In the genomic region with DNA sequence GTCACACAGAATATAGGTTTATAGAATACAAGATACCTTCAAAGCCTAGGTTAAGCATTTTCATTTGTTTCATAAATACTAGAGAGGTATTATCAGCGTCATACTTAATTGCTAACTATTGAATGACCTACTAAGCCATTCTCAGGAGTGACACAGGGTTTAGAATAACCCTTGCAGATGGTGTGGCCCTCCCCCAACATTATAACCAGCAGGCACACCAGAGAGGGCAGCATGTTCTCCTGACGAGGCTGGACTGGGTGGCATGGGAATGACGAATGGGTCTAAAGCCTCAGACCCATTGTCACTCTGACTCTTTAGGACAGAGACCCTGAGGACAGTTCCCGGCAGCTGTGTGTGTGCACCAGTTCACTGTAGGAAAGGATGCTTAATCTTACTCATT, we compare ENCODE assay signal across 19 mouse cellular contexts.
DNase-seq lines count a peak whose midpoint lies in the region; ATAC-seq lines count a peak whose summit lies in the region.
"Had no signal": no experiment of that assay in that cellular context is flagged by ENCODE, and none has a peak within 500 bp of the region (broad histone marks: within the 10 kb centered on the region; RNA-seq: fewer than 3 reads in every experiment).

No protein-coding gene starts in this region.

- ATAC-seq in embryonic facial prominence, embryonic 14.5 days (ENCODE audit: low read depth): peak; percentile 70; the same call in 1 of the 2 replicates
- ATAC-seq in heart, embryonic 12.5 days (ENCODE audit: insufficient number of reproducible peaks, low FRiP score): no peak
- ATAC-seq: activated CD4-positive, CD25-positive, alpha-beta regulatory T cell, adult 4 months; CD4-positive, CD25-positive, alpha-beta regulatory T cell, adult 4 months; Patski had no signal

- H3K9ac ChIP-seq in embryonic facial prominence, embryonic 14.5 days (ENCODE audit: low read depth, low read length): no peak overlapping the region
- no peak overlapping the region for H3K9ac ChIP-seq in heart, embryonic 12.5 days

- H3K27me3 ChIP-seq in embryonic facial prominence, embryonic 14.5 days (replicated peaks; ENCODE audit: control insufficient read depth, insufficient read depth, low read length): no peaks in the 10 kb centered on the region
- no peaks in the 10 kb centered on the region for H3K27me3 ChIP-seq in embryonic facial prominence, embryonic 10.5 days (replicated peaks; ENCODE audit: low read depth, poor library complexity, severe bottlenecking)
- H3K27me3 ChIP-seq in heart, embryonic 12.5 days (replicated peaks): no peaks in the 10 kb centered on the region
- H3K27me3 ChIP-seq: CH12.LX, Patski had no signal

- no peak overlapping the region for H3K27ac ChIP-seq in embryonic facial prominence, embryonic 14.5 days (replicated peaks; ENCODE audit: low read depth, low read length)
- no peak overlapping the region for H3K27ac ChIP-seq in embryonic facial prominence, embryonic 10.5 days (replicated peaks)
- H3K27ac ChIP-seq in heart, embryonic 12.5 days (ENCODE audit: poor library complexity, severe bottlenecking): no peak overlapping the region

- H3K4me1 ChIP-seq in embryonic facial prominence, embryonic 14.5 days (ENCODE audit: control insufficient read depth, insufficient read depth, low read length): peaks cover 19% of the 10 kb centered on the region
- peaks cover 12% of the 10 kb centered on the region for H3K4me1 ChIP-seq in embryonic facial prominence, embryonic 10.5 days
- 0 out of 2 replicates have a peak, but pooled peaks cover 5% of the 10 kb centered on the region for H3K4me1 ChIP-seq in heart, embryonic 12.5 days (replicated peaks)

- DNase-seq in embryonic facial prominence, embryonic 14.5 days (ENCODE audit: low spot score): no peak
- DNase-seq in embryonic facial prominence, embryonic 10.5 days (ENCODE audit: low spot score): no peak
- DNase-seq in heart, adult 11 months: peak; percentile 83
- DNase-seq: adrenal gland, adult 2 months; adrenal gland, adult 8-10 months; adrenal gland, postnatal 10 days; adrenal gland, postnatal 14 days; adrenal gland, postnatal 25 days; adrenal gland, postnatal 36 days; B cell, adult 2 months; cerebellum, adult 11 months; cerebellum, adult 11-12 months; cerebellum, adult 18-20 months had no signal

- H3K9me3 ChIP-seq in embryonic facial prominence, embryonic 14.5 days (ENCODE audit: control insufficient read depth, low read length): no peaks in the 10 kb centered on the region
- H3K9me3 ChIP-seq in embryonic facial prominence, embryonic 10.5 days: no peaks in the 10 kb centered on the region
- H3K9me3 ChIP-seq in heart, embryonic 12.5 days (replicated peaks): no peaks in the 10 kb centered on the region; the same call in 1 of the 2 replicates

- no peaks in the 10 kb centered on the region for H3K36me3 ChIP-seq in embryonic facial prominence, embryonic 14.5 days (ENCODE audit: control insufficient read depth, insufficient read depth, low read length)
- no peaks in the 10 kb centered on the region for H3K36me3 ChIP-seq in embryonic facial prominence, embryonic 10.5 days (replicated peaks)
- H3K36me3 ChIP-seq in heart, embryonic 12.5 days: no peaks in the 10 kb centered on the region
- H3K36me3 ChIP-seq: G1E had no signal

- H3K4me2 ChIP-seq in embryonic facial prominence, embryonic 14.5 days (ENCODE audit: low read depth, low read length): no peak overlapping the region
- H3K4me2 ChIP-seq in heart, embryonic 12.5 days: no peak overlapping the region

- H3K4me3 ChIP-seq in embryonic facial prominence, embryonic 14.5 days (ENCODE audit: low read depth, low read length): no peak overlapping the region
- H3K4me3 ChIP-seq in embryonic facial prominence, embryonic 10.5 days: no peak overlapping the region
- H3K4me3 ChIP-seq in heart, embryonic 12.5 days: no peak overlapping the region

- WGBS in embryonic facial prominence, embryonic 14.5 days: 77% methylated on average over 4 of the region's 4 CpGs
- 79% methylated on average over 4 of the region's 4 CpGs for WGBS in embryonic facial prominence, embryonic 10.5 days
- 77% methylated on average over 4 of the region's 4 CpGs for WGBS in heart, embryonic 12.5 days
